Mouse (Mus musculus) frontal cortex, postnatal 36 days (tissue): ENCODE data around the gene Crebbp.
"Not testable (repeated sequence)": the region's sequence is repeated elsewhere in the genome, so short reads cannot be mapped to it uniquely, and the experiment has no call there.

Experiments used
- DNase-seq, 2 experiments: peaks; one replicate each; pipeline ENCODE4 v3.0.0; 2022; ENCODE audit warnings: low spot score in 2 of 2

The Crebbp gene

DNA sequence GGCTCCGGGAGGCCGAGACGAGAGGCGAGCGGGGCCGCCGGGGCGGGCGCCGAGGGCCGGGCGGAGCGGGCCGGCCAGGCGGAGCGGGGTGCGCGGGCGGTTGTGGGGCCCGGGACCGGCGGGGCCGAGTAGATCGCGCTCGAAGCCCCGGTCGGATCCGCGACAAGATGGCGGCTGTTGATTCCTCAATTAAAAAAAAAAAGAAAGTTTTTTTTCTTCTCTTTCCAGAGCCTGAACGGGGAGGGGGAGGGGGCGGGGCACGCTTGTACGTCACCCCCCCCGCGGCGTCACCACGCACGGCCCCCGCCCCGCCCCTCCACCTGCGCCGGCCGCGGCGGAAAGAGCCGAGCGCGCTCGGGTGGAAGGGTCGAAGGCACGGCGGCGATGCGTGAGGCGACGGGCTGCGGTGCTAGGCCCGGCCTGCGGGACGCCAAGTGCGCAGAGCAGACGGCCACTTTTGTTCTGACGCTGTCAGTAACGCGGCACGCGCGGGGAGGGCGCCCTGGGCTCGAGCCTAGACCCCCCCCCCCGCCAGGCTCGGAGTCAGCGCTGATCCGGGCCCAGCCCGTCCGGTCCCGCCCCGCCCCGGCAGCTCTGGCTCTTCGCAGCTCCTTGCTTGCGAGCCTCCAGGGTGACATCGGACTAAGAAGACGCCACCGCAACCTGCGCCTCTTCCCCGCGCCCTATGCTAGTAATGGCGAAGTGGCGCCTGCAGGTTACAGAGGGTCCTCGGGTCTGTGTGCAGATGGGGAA lies at the start of gene Crebbp:
Gene Crebbp, minus strand, starts transcription at position 199 of the 753 bp plus-strand sequence.
- DNase-seq = peak; percentile 84 to 87

GRCm38 (mm10) chr16:4263486-4263885 lies 49.7 kb upstream of the Crebbp start:
- DNase-seq = no peak

- no peak for DNase-seq
These were observed 43.7 kb upstream of the Crebbp start for GRCm38 (mm10) chr16:4257546-4257945.

GRCm38 (mm10) chr16:4248791-4249190 lies 35.0 kb upstream of the Crebbp start:
- no peak for DNase-seq

GRCm38 (mm10) chr16:4245241-4245640 lies 31.4 kb upstream of the Crebbp start:
- DNase-seq = not testable (repeated sequence)

DNA sequence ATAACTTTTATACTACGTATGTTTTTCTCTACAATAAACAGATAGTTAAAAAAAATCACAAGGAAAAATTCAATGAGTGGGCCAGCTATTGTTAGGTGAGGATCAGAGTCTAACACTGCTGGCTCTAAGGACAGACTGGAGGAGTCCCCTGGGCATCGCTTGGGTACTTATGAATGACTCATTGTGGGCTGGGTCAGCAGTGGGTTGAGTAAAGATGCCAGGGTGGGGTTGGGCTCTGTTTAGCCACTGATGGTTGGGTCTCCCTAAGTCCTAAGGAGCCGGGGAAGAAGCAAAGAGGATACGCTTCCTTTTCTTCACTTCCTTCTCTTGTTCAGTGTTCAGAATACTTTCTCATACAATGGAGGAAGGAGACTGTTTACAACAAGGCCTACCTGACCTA lies 22.3 kb upstream of the Crebbp start:
- DNase-seq = no peak

DNA sequence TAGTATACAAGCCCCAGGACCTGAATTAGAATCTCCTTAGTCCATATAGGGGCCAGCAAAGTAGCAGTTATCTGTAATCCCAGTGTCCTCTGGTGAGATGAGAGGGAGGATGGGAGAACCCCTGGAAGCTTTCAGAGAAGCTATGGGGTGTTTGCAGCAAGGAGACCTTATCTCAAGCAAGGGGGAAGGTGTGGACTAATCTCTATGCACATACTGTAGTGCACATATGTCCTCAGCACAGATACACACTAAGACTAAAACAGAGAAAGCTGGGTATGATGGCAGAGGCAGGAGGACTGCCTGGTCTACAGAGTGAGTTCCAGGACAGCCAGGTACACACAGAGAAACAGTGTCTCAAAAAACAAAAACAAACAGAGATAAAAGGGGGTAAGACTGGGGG lies 21.8 kb upstream of the Crebbp start:
- no peak for DNase-seq

DNA sequence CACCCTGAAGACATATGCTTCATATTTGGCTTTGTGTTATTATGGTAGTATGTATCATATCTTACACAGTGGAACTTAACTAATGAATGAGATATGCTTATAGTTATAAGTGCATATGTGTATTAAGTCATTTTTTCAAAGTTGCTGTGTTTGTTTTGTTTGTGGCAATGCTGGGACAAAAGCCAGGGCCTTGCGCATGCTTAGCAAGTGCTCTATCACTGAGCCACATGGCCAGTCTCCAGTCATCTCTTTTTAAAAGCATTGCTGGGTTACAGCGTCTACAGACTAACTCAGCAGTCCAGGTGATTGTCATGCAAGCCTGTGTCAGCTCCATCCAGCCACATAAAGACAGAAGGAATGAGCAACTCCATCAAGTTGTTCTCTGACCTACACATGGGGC lies 12.0 kb upstream of the Crebbp start:
- no peak for DNase-seq

DNA sequence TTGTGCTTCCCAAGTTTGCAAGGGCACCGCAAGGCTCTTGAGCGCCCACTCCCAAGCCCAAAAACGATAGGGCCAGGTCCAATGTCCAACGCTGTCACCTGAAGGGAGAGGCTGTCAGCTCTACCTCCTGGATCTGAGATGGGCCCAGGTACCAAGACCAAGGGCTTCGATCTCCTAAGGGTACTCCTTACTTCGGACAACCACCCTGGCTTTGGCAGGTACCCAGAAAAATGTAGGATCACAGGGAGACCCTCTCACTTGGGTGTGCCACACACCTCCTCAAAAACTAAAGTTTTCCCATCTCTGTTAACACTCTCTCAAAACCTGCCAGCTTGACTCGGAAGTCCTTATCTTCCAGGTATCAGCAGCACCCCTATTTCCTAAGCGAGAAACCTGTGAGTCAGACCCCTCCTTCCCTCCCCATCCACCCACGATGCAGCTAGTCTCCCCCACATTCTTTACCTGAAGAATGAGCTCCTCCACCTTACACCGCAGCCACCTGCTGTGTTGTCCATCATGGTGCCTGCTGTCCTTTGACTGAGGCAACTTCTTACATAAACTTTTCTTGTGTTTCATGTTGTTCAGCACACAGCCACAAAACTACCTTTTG lies 939 bp upstream of the Crebbp start:
- no peak for DNase-seq

DNA sequence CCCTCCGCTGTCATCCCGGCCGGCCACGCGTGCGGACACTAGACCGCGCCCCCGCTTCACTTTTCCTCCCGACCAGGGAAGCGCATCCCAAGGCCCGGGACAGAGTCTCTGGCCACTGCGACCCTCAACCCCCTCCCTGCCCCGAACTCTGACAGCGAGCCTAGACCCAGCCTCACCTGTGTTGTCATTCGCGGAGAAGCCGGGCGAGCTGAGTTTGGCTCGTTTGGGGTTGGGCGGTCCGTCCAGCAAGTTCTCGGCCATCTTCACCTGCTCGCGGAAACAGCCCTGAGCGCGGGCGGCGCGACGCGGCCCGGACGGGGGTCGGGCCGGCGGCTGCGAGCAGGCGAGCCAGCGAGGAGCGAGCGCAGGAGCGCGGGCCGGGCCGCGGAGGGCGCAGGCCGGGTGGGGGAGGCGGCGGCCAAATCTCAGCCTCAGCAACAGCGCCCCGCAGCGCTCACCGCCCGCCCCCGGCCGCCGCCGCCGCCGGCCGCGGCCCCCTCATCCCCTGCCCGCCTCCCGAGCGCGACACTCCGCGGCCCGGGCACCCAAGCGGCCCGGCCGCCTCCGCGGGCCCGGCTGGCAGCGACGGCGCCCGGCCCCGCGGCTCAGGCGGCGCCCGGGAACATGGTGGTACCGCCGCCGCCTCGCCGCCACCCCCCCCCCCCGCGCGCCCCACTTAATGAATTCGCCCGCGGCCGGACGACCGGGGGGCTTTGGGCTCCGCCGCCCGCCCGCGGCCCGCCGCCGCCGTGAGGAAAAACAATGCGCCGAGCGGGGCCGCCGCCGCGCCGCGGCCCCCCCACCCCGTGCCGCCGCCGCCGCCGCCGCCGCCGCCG lies 616 bp downstream of the Crebbp start:
- DNase-seq = peak; percentile 40 to 45

- DNase-seq = no peak
These were observed 1.4 kb downstream of the Crebbp start for GRCm38 (mm10) chr16:4212167-4212962.

DNA sequence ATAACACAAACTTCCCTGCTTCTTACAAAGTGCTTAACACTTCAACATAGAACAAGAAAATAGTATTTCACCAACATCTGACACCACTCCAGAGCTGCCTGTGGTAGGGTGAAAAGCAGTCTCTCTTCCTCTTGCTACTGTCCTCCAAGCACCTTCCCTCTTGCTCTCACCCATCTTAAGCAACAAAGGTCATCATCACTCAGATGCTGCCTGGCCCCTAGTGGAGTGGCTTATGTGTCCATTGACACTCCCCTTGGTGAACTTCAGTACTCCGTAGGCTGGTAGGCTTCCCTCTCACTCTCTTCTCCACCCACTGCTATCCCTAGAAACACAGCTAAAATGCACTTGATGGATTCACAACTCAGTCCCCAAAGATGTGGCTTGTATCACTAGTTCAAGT lies 3.5 kb downstream of the Crebbp start:
- no peak for DNase-seq

DNA sequence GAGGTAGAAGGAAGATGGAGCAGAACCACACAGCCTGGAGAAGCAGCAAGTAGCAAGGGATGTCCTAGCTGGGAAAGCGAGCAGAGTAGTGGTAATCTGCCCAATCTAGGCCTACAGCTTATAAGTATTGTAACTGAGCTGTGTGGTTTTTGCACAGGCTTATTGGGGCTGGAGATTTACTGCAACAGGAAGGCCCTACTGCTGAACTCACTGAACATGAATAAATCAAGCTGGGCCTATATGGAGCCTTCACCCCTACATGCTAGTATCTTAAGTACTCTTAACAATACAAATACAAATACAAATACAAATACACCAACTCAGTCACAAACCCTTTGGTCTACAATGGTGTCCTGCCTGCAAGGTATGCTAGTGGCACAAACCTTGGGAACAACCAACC lies 10.2 kb downstream of the Crebbp start:
- DNase-seq = no peak

DNA sequence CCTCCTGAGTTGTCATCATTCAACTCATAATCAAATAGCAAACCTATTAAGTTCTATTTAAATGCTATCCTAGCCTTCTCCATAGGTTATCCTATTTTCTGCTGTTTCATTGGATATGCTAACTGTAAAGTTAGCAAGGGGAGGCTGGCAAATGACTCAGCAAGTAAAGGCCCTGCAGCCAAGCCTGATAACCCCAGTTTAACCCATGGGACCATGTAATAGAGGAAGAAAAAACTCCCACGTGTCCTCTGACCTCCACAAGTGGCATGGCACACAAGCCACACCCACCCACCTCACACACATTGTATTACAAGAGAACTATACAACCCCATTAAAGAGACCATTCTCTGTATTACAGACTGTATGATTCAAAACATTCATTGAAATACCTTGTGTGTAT lies 13.8 kb downstream of the Crebbp start:
- no peak for DNase-seq

DNA sequence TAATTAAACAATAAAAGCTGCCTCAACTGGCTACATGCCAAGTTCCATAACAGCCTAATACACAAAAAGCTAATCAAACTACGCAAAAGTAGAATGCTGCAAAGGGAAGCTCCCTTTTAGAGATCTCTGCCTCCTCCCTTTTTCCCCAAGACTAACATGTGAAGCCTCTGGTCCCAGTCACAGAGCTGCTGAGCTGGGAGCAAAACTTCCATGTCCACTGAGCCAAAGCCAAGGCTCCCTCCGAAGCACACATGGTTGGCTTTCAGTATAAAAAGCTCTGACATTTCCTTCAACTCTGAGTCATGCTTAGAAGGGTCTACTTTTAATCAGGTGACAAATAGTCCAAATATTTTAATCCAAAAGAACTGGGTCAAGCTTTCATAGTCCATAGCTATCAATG lies 14.2 kb downstream of the Crebbp start:
- no peak for DNase-seq

DNA sequence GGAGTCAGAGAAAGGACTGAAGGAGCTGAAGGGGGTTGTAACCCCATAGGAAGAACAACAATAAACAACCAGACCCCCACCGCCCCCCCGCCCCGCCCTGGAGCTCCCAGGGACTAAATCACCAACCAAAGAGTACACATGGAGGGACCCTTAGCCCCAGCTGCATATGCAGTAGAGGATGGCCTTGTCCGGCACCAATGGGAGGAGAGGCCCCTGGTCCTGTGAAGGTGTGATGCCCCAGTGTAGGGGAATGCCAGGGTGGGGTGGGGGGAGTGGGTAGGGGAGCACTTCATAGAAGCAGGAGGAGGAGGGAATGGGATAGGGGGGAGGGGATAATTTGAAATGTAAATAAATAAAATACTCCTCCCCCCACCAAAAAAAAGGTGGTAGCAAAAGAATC lies 15.8 kb downstream of the Crebbp start:
- DNase-seq = no peak

GRCm38 (mm10) chr16:4190166-4190565 lies 23.6 kb downstream of the Crebbp start:
- DNase-seq = no peak

DNA sequence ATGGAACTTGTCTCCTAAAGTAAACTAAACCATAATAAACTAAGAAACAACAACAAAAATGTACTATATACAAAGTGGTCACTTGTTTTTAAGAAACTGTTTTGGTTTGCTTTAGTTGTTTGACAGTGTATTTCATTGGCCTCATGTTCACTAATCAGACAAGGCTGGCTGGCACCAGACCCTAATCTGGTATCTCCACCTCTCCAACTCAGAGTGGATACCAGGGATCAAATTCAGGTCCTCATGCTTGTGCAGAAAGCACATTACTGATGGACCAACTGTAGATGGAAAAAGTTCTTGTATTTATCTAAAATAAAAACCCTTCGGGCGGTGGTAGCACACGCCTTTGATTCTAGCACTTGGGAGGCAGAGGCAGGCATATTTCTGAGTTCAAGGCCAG lies 38.7 kb downstream of the Crebbp start:
- no peak for DNase-seq

DNA sequence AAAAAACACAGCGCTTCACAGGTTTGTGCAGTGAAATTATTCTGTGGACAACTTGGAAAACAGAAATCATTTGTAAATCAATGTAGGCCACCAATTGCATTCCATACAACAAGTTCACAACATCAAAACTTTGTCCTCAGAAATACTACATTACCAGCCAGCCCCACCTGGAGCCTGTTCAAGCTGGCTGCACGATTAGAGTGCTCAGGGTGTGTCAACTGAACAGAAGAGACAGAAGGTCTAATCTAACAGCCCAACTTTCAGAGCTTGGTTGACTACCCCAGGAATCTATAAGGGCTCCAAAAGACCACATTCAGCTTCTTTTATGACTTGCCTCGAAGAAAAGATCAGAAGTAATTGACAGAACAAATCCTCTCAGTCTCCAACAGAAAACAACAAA lies 44.3 kb downstream of the Crebbp start:
- no peak for DNase-seq

DNA sequence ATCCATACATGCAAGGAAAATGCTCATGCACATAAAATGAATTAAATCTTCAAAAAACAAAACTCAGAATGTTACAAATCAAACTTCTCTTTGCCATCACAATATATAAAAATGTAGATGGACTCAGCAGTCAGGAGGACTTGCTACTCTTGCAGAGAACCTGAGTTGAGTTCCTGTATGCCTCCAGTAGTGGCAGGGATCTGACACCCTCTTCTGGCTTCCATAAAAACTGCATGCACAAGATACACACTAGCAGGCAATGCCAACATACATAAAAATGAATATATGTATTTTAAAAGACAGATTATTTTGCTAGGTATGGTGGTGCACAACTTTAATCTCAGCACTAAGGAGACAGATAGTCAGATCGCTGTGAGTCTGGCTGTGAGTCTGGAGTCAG lies 45.3 kb downstream of the Crebbp start:
- DNase-seq = no peak

- no peak for DNase-seq
These were observed 52.9 kb downstream of the Crebbp start for GRCm38 (mm10) chr16:4160898-4161247.
